Mouse (Mus musculus): ENCODE data around the gene Olfr370. TPM values are rescaled to one million over a fixed set of nuclear protein-coding genes. Genes with fewer than 3 reads are reported as not detected.
A peak's percentile ranks its signal among the peaks of the same experiment; 100 is the strongest.
"Not testable (repeated sequence)": the region's sequence is repeated elsewhere in the genome, so short reads cannot be mapped to it uniquely, and the experiment has no call there.

Gene Olfr370
- not detected for total RNA-seq (2022)

DNA sequence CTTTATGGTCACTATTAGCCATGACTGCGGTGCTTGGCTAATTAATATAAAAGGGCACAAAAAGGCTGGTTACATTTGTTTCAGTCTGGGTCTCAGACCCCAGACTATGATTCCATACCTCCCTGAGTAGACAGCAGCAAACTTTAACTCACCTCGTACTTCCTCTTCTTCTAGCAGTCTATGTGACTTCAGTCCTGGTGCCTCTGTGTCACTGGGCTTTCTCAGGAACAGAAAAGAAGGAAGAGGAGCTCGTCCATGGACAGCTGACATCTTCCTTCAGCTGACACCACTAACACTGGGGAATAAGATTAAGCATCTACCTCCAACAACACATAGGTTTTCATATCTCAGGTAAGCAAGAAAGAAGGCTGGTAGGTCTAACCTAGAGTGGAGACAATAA is at the start of gene Olfr370:
Gene Olfr370 (plus strand): TSS at position 45 of the 400 bp plus-strand sequence.
- no peak for DNase-seq

- no peak for DNase-seq
Measured at GRCm38 (mm10) chr8:83511696-83512095, 23.9 kb upstream of the Olfr370 start.

- no peak for DNase-seq
Measured at GRCm38 (mm10) chr8:83520432-83520831, 15.1 kb upstream of the Olfr370 start.

DNA sequence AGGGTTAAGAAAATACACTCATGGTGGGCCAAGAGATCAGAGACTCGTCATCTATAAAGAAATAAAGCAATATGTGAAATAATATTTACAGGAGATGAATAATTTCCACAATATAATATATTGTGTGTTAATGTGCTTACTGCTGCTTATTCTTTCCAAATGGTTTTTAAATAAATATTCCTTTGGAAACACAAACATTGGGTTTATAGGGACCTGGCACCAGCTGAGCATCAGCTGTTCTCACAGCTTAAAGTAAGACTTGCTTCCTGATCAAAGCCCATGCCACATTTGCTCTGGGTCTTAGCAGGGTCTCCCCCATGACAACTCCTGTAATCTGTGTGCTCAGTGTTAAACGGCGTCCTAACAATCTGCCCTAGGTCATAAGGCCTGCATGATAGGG is 14.7 kb upstream of the Olfr370 start:
- DNase-seq: not testable (repeated sequence)

GRCm38 (mm10) chr8:83521310-83521709 is 14.3 kb upstream of the Olfr370 start:
- no peak for DNase-seq

DNA sequence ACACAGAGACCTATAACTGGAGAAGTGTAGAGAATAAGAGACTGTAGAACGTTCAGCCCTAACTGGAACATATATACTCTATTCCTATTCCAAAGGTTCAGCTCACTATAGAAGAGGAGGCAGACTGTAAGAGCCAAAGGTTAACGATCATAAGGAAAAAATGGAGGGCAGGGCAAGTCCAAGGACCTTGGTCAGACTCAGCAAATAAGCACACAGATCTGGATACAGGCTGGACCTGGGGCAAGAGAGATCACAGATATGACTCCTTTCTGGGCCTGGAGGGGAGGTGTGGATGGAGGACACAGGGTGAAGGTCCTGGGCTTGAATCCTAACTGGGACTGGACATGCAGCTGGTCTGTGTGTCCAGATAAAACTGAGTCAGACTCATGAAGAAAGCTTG is 778 bp upstream of the Olfr370 start:
- DNase-seq: no peak

- DNase-seq: no peak
Measured at GRCm38 (mm10) chr8:83562669-83563068, 27.1 kb downstream of the Olfr370 start.

GRCm38 (mm10) chr8:83563246-83563645 is 27.7 kb downstream of the Olfr370 start:
- no peak for DNase-seq

GRCm38 (mm10) chr8:83565731-83566375 is 30.3 kb downstream of the Olfr370 start:
- DNase-seq: no peak

DNA sequence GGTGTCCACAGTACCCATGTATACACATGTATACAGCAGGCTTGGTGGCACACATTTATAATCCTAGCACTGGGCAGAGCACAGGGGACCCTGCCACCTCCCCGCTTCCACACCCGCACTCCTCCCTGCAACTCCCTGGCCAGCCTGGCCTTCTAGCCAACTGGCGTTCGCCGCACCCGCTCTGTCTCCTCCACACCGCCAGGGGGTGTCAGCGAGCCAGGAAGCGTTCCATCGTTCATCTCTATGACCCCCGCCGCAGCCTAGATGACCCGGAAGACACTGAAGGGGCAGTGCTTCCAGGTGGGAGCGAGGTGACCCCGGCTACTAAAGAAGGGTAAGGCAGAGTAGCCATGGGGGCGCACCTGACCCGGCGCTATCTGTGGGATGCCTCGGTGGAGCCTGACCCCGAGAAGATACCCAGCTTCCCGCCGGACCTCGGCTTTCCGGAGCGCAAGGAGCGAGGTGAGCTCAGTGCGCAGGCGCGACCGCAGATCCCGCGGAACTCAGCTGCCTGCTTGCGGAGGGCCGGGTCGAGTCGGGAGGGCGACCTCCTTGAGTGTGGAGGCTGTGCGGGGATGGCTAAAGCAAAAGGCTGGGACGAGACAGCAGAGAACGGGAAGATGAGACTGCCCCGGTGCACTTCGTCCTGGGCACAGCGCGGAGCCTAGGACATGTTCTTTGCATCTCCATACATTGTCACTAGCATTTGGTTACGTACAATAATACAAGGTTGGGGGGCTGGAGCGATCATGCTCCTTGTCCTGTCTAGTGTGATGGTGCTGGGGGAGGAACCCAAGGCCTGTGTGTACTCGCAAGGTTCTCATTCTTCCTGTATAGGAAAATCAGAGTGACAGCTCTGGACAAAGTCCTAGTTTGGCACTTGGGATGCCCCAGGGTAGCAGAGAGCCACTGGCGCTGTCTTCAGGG is 31.2 kb downstream of the Olfr370 start, which contains the start of gene Ndufb7:
Gene Ndufb7 (plus strand): TSS at position 203 of the 927 bp plus-strand sequence.
- DNase-seq: peak; percentile 90

GRCm38 (mm10) chr8:83567668-83568067 is 32.1 kb downstream of the Olfr370 start:
- peak; percentile 9 for DNase-seq

DNA sequence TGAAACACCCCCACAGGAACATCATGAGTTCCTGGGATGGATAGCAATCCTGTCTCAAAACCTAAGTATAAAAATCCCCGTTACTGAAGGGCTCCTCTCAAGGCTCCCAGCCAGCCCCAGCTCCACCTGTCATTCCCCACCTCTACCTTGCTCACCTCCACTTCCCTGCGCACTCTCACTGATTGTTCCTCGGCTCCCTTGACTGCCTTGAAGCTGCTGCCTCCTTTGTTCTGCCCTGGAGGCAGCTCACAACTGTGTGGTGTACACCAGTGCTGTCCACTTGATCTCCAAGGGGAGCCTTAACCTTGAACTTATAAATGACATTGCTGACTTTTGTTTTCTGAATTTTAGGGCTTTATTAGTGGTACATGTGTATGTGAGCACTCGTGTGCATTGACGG is 32.5 kb downstream of the Olfr370 start:
- no peak for DNase-seq

- no peak for DNase-seq
Measured at GRCm38 (mm10) chr8:83568755-83569154, 33.2 kb downstream of the Olfr370 start.

- DNase-seq: no peak
Measured at GRCm38 (mm10) chr8:83569165-83569564, 33.6 kb downstream of the Olfr370 start.

GRCm38 (mm10) chr8:83570272-83571000 is 34.9 kb downstream of the Olfr370 start:
- peak; percentile 2 for DNase-seq

- not testable (repeated sequence) for DNase-seq
Measured at GRCm38 (mm10) chr8:83571001-83571340, 35.4 kb downstream of the Olfr370 start.

- DNase-seq: peak; percentile 3
Measured at GRCm38 (mm10) chr8:83571791-83572190, 36.2 kb downstream of the Olfr370 start.

DNA sequence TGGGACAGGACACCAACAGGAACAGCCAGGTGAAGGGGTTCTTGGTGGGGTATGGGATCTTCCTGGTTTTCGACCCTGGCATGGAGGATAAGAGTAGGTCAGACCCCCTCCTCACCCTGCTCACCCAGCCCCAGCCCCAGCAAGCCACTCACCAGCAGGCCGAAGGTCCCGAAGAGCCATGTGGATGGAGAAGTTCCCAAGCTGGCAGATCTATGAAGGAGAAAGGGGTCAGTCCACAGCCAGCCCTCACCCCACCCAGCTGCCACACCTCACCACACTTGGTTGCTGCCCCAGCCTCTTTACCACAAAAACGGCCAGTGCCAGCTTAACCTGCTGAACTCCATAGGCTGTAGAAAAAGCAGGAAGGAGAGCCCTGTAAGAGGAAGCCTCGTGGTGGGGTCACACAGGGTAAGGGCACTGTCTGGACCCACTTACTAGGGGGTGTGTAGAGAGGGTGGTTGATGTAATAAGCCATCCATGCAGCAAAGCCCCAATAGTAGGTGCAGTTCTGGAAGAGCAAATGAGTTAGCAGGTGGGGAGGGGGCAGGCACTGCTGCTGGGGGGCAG is 36.7 kb downstream of the Olfr370 start:
- no peak for DNase-seq

- DNase-seq: no peak
Measured at GRCm38 (mm10) chr8:83573140-83573875, 37.7 kb downstream of the Olfr370 start.

GRCm38 (mm10) chr8:83574631-83575315 is 39.2 kb downstream of the Olfr370 start:
- DNase-seq: no peak
